8 mouse cellular contexts compared by ENCODE assay signal in genomic region chr2:172643860-172644259, GRCm38 (mm10).
A peak's percentile ranks its signal among the peaks of the same experiment; 100 is the strongest.
DNase-seq lines count a peak whose midpoint lies in the region.

No protein-coding gene starts in this region.

- peaks cover 18% of the 10 kb centered on the region for H3K4me1 ChIP-seq in heart, embryonic 10.5 days
- peaks cover 39% of the 10 kb centered on the region for H3K4me1 ChIP-seq in limb, embryonic 10.5 days

- 0 out of 2 replicates have a peak overlapping the region, but pooled peaks have one; percentile 36 for H3K27ac ChIP-seq in heart, embryonic 10.5 days
- peak overlapping the region; percentile 73 for H3K27ac ChIP-seq in limb, embryonic 10.5 days

- H3K27me3 ChIP-seq in heart, embryonic 10.5 days (ENCODE audit: insufficient read depth, poor library complexity, severe bottlenecking) = peaks cover 28% of the 10 kb centered on the region; the same call in 1 of the 2 replicates
- peaks cover 24% of the 10 kb centered on the region for H3K27me3 ChIP-seq in limb, embryonic 10.5 days (ENCODE audit: low read depth, poor library complexity, severe bottlenecking)

- DNase-seq in right cerebral cortex, adult 18-20 months = peak; percentile 4
- no peak for DNase-seq in right cerebral cortex, postnatal 10 days (ENCODE audit: low spot score in 2 of 2)
- DNase-seq in heart, embryonic 10.5 days (ENCODE audit: low spot score) = no peak
- no peak for DNase-seq in limb, embryonic 10.5 days (ENCODE audit: low spot score)
- DNase-seq in layer of hippocampus, adult 8-10 months (ENCODE audit: low spot score in 2 of 2) = no peak
- DNase-seq in cerebellum, adult 18-20 months = no peak
- no peak for DNase-seq in left cerebral cortex, adult 9 months (ENCODE audit: low spot score in 2 of 2)
- no peak for DNase-seq in right cerebral cortex, postnatal 36 days (ENCODE audit: low spot score in 2 of 2)

- H3K9me3 ChIP-seq in heart, embryonic 10.5 days = no peaks in the 10 kb centered on the region
- no peaks in the 10 kb centered on the region for H3K9me3 ChIP-seq in limb, embryonic 10.5 days (replicated peaks)

- WGBS in heart, embryonic 10.5 days = 26% methylated on average over 12 of the region's 12 CpGs
- WGBS in limb, embryonic 10.5 days = 35% methylated on average over 12 of the region's 12 CpGs

- H3K36me3 ChIP-seq in heart, embryonic 10.5 days = no peaks in the 10 kb centered on the region
- H3K36me3 ChIP-seq in limb, embryonic 10.5 days = no peaks in the 10 kb centered on the region

- H3K4me3 ChIP-seq in heart, embryonic 10.5 days = no peak overlapping the region
- no peak overlapping the region for H3K4me3 ChIP-seq in limb, embryonic 10.5 days
